Mouse (Mus musculus) heart, postnatal 36 days (tissue): ENCODE measurements at regions not wholly inside any gene's neighbourhood (a gene's known extent, or its start where the extent isn't known, plus 50 kb on each side); places are given as distances from the start of the nearest gene placed in this dataset.

ENCODE experiments used
- DNase-seq, 2 experiments: peaks; one replicate each; pipeline ENCODE4 v3.0.0; 2021 to 2022
- intact Hi-C: fragments of 180-260 bp; cut with DNase I; formaldehyde crosslinking; loops from one replicate; pipeline ENCODE4 v1.15.1; 2025

DNA sequence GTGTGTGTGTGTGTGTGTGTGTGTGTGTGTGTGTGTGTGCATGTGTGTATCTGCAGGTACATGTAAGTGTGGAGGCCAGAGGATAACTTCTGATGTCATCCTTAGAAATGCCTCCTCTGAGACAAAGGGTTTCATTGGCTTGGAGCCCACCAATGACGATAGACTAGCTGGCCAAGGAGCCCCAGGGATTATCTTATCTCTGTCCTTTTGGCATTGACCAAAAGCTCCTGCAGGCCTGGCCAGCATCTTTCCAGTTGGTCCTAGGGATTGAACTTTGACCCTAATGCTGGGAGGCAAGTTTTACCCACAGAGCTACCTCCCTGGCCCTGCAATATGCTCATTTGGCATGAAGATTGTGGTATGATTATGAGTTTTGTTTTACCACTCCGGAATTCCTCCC, 133.3 kb downstream of the Tmx1 start:
- intact Hi-C loops, result no loop called here
- peak in 1 of 2 experiments; percentile 45 for DNase-seq

GRCm38 (mm10) chr12:70588234-70588633, 135.3 kb downstream of the Tmx1 start:
- intact Hi-C loops, result no loop called here
- DNase-seq, result no peak

DNA sequence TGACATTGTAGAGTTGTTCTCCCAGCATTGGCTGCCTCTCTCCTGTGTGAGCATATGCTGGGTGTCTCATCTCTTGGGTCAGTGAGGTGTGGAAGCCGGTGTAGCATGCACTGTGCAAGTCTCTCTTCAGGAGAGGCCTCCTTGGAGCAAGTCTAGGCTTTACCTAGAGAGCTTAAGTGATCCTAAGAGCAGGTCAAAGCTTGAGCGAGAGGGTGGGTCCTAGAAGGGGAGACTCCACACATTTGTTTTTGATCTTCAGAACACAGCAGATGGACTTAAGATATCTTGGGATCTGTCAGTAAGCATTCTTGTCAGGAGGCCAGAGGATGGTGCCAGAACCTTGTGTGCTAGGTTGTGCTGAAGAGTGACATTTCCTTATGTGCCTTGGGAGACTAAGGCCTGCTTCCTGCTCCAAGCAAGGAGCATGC, 136.4 kb downstream of the Tmx1 start:
- intact Hi-C loops, result no loop called here
- DNase-seq, result peak in 1 of 2 experiments; percentile 39

DNA sequence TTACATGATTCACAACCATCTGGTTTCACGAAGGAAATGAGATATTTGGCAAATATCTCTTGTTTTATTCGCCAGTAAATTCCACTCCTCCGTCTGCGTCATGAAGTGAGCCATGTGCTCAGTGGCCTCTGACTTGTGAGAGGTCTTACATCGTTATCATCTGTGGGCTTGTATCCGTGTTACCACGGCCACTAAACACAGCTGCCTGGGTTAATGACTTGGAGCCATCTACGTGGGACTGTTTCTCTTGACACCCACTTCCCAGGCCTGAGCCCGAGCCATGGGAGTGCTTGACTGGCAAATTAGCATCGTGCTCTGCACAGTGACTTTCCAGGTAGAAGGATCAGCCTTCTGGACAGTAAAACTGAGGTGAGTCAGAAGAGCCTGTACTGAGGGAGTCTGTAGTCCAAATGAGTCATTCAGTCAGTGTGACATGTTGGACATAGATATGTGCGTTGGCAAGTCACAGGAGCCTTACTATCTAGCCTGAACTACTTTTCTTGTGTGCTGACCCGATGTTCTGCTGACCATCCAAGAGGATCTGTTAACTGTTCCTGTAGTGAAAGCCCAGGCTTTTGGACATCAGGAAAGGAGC, 137.7 kb downstream of the Tmx1 start:
- peak in 1 of 2 experiments; percentile 57 for DNase-seq
- intact Hi-C loops, result no loop called here

- DNase-seq, result no peak
- intact Hi-C loops, result no loop called here
Measured at GRCm38 (mm10) chr12:70592821-70593220, 139.9 kb downstream of the Tmx1 start.

DNA sequence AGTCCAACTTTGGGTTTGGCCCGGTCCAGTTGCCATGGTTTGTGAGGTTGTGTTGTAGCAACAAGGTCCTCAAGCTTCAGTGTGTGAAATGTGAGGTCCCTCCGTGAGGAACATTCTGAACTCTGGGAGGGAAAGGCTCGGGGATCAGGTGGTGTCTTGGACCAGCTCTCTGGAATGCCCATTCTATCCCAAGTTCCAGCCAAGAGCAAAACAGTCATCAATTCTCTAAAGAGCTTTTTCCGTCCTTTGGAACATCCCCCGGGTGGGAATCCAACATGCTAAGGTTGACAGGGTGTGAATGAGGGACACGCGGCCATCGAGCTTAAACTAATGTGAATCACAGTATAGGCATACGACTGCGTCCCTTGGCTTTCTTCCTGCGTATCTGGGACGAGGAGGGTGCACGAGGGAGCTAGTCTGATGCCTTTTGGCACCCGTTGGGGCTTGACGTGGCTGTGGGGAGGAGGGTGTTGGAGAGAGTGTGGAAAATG, 145.4 kb downstream of the Tmx1 start:
- intact Hi-C loops, result no loop called here
- DNase-seq, result peak; percentile 62 to 76

GRCm38 (mm10) chr12:70599731-70600130, 146.8 kb downstream of the Tmx1 start:
- intact Hi-C loops, result no loop called here
- no peak for DNase-seq

- intact Hi-C loops, result no loop called here
- DNase-seq, result no peak
Measured at GRCm38 (mm10) chr12:70603869-70604268, 151.0 kb downstream of the Tmx1 start.

GRCm38 (mm10) chr12:70608672-70609071, 155.8 kb downstream of the Tmx1 start:
- intact Hi-C loops, result no loop called here
- no peak for DNase-seq

- intact Hi-C loops, result no loop called here
- DNase-seq, result no peak
Measured at GRCm38 (mm10) chr12:70609116-70609871, 156.4 kb downstream of the Tmx1 start.

DNA sequence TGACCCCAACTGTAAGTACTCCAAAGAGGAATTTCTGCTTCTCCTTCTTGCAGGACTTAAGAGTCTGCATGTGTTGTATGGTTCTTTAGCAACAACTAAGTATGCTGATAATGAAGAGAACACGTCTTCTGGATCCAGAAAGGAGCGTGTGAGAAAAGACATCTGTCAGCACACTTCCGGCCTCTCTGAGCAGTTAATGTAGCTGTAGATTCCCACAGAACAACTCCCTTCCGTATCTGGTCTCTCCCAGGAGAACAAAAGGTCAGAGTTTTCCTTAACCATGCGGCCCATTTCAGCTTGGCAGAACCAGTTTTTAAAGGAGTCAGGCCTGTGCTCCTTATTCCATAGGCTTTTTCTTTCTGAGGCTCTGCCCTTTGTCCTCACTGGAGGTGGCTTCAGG, 159.0 kb downstream of the Tmx1 start:
- DNase-seq, result peak; percentile 49 to 54
- intact Hi-C loops, result no loop called here

- DNase-seq, result no peak
- intact Hi-C loops, result no loop called here
Measured at GRCm38 (mm10) chr12:70613244-70613643, 160.3 kb downstream of the Tmx1 start.

- intact Hi-C loops, result no loop called here
- no peak for DNase-seq
Measured at GRCm38 (mm10) chr12:70614101-70614500, 161.2 kb downstream of the Tmx1 start.

- intact Hi-C loops, result no loop called here
Measured at GRCm38 (mm10) chr12:70614686-70615085, 161.8 kb downstream of the Tmx1 start.

GRCm38 (mm10) chr12:70615123-70615522, 162.2 kb downstream of the Tmx1 start:
- no peak for DNase-seq
- intact Hi-C loops, result no loop called here

More at GRCm38 (mm10) chr12:70614686-70615085, 161.8 kb downstream of the Tmx1 start:
- DNase-seq, result no peak

- DNase-seq, result no peak
- intact Hi-C loops, result no loop called here
Measured at GRCm38 (mm10) chr12:70616049-70616448, 163.2 kb downstream of the Tmx1 start.

- DNase-seq, result no peak
Measured at GRCm38 (mm10) chr12:70616487-70616886, 163.6 kb downstream of the Tmx1 start.

GRCm38 (mm10) chr12:70617024-70617423, 164.1 kb downstream of the Tmx1 start:
- intact Hi-C loops, result no loop called here
- DNase-seq, result no peak

More at GRCm38 (mm10) chr12:70616487-70616886, 163.6 kb downstream of the Tmx1 start:
- intact Hi-C loops, result no loop called here

- DNase-seq, result no peak
- intact Hi-C loops, result no loop called here
Measured at GRCm38 (mm10) chr12:70617979-70618378, 165.1 kb downstream of the Tmx1 start.

DNA sequence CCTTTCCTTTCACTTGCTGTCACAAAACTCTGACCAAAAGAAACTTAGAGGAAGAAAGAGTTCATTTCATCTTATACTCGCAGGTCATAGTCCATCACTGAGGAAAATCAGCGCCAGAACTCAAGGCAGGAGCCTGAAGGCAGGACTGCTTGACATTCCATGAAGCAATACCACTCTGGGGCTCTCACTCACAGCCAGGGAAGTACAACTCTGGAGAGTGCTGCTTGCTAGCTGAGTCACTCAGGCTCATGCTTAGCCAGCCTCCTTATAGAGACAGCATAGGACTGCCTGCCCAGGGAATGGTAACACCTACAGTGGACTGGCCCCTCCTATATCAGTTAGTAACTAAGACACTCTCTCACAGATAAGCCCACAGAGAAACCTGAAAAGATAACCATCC, 166.5 kb downstream of the Tmx1 start:
- DNase-seq, result no peak
- intact Hi-C loops, result no loop called here

- intact Hi-C loops, result no loop called here
- no peak for DNase-seq
Measured at GRCm38 (mm10) chr12:70622019-70622418, 169.1 kb downstream of the Tmx1 start.
